In the genomic region with DNA sequence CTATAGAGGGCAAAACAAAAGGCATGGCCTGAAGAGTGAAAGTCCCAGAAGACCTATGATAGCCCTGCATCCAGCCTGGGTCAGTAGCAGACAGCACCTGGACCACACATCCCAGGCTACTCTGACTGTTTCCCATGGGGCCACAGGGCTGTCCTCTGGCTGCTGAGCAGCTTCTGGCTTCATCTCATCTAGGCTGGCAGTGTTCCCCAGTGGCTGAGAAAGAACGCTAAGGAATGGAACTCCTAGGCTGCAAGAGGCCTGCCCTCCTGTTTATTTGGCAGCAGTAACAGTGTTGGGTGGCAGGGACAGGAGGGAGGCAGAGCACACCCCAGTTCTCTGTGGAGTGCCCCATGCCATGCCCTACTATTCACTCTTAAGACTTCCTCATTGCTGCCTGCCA, we compare ENCODE assay signal across 15 mouse cellular contexts.
DNase-seq lines count a peak whose midpoint lies in the region; ATAC-seq lines count a peak whose summit lies in the region.
"Had no signal": no experiment of that assay in that cellular context is flagged by ENCODE, and none has a peak within 500 bp of the region (broad histone marks: within the 10 kb centered on the region; RNA-seq: fewer than 3 reads in every experiment).

No protein-coding gene starts in this region.

- H3K27ac ChIP-seq in heart, embryonic 11.5 days (ENCODE audit: low read depth, low read length) = no peak overlapping the region
- H3K27ac ChIP-seq: liver, embryonic 13.5 days; macrophage; neural tube, embryonic 13.5 days had no signal

- intact Hi-C loops in heart, postnatal 10 days (cut with DNase I) = loop anchor here (5.0 kb wide), 1 partner anchor 55 kb away; no protein-coding TSS in a partner anchor

- no peaks in the 10 kb centered on the region for H3K9me3 ChIP-seq in heart, embryonic 11.5 days (replicated peaks; ENCODE audit: control insufficient read depth, low read length)
- H3K9me3 ChIP-seq: liver, embryonic 13.5 days; neural tube, embryonic 13.5 days had no signal

- no peak overlapping the region for H3K4me3 ChIP-seq in heart, embryonic 11.5 days (ENCODE audit: low read depth, low read length)
- H3K4me3 ChIP-seq: liver, embryonic 13.5 days; neural tube, embryonic 13.5 days had no signal

- H3K9ac ChIP-seq in heart, embryonic 11.5 days (ENCODE audit: low read depth, low read length) = no peak overlapping the region
- H3K9ac ChIP-seq: liver, embryonic 13.5 days; neural tube, embryonic 13.5 days had no signal

- 92% methylated on average over 1 of the region's 1 CpGs for WGBS in heart, embryonic 11.5 days (ENCODE audit: insufficient replicate concordance)

- no peaks in the 10 kb centered on the region for H3K27me3 ChIP-seq in heart, embryonic 11.5 days (ENCODE audit: control insufficient read depth, insufficient read depth, low read length)
- H3K27me3 ChIP-seq: liver, embryonic 13.5 days; neural tube, embryonic 13.5 days had no signal

- peaks cover 11% of the 10 kb centered on the region for H3K36me3 ChIP-seq in heart, embryonic 11.5 days (ENCODE audit: control insufficient read depth, insufficient read depth, low read length)

- peak; percentile 28 for DNase-seq in cerebellum, adult 9-11 months
- DNase-seq in cerebellum, adult 9-10 months = no peak
- DNase-seq in heart, postnatal 10 days = peak; percentile 43 to 45
- DNase-seq in right cerebral cortex, postnatal 10 days (ENCODE audit: low spot score in 2 of 2) = peak; percentile 59 to 62
- DNase-seq in right cerebral cortex, adult 18-20 months = no peak
- DNase-seq in layer of hippocampus, postnatal 36 days = peak; percentile 28 to 38
- no peak for DNase-seq in kidney, postnatal 25 days
- DNase-seq: kidney, postnatal 36 days; liver, embryonic 13.5 days; retina, postnatal 1 day; thymus, postnatal 4 days had no signal

- ATAC-seq in heart, embryonic 11.5 days (replicated peaks; ENCODE audit: insufficient number of reproducible peaks, low FRiP score, low TSS enrichment) = no peak
- ATAC-seq: intestine, postnatal 0 days had no signal

- no peaks in the 10 kb centered on the region for H3K4me1 ChIP-seq in heart, embryonic 11.5 days (ENCODE audit: control insufficient read depth, insufficient read depth, low read length)
- H3K4me1 ChIP-seq: liver, embryonic 13.5 days had no signal

- H3K4me2 ChIP-seq in heart, embryonic 11.5 days = no peak overlapping the region
- H3K4me2 ChIP-seq: liver, embryonic 13.5 days; neural tube, embryonic 13.5 days had no signal

Comparison
In these comparisons a context has a peak if more than half of its experiments do, and no peak if none do; other contexts are left out.
1. DNase-seq: peak in cerebellum, adult 9-11 months (single experiment), heart, postnatal 10 days (2 of 2), right cerebral cortex, postnatal 10 days (2 of 2) and layer of hippocampus, postnatal 36 days (2 of 2); none in cerebellum, adult 9-10 months (single experiment), right cerebral cortex, adult 18-20 months (single experiment) and kidney, postnatal 25 days (0 of 2).